10 mouse cellular contexts compared by ENCODE assay signal in genomic region chr8:84173861-84174260, GRCm38 (mm10). TPM values are rescaled to one million over a fixed set of nuclear protein-coding genes. Genes with fewer than 3 reads are reported as not detected.
DNase-seq lines count a peak whose midpoint lies in the region; ATAC-seq and TF ChIP-seq lines count a peak whose summit lies in the region.
"Had no signal": no experiment of that assay in that cellular context is flagged by ENCODE, and none has a peak within 500 bp of the region (broad histone marks: within the 10 kb centered on the region; RNA-seq: fewer than 3 reads in every experiment).

No protein-coding gene starts in this region.

- peak; percentile 37 for DNase-seq in 416B (ENCODE audit: low read depth)
- peak; percentile 45 for DNase-seq in T-cell, adult 2 months (ENCODE audit: low spot score)
- DNase-seq in neural tube, embryonic 10.5 days (ENCODE audit: extremely low spot score, low spot score), result no peak
- DNase-seq in layer of hippocampus, postnatal 25 days (ENCODE audit: extremely low spot score in 1 of 2, low spot score in 1 of 2), result no peak

- peak; percentile 66 for TF ChIP-seq CTCF in intestine, postnatal 0 days (IDR thresholded peaks at IDR 0.05; ENCODE audit: low read depth)

- peaks cover 14% of the 10 kb centered on the region; the same call in 1 of the 2 replicates for H3K36me3 ChIP-seq in intestine, postnatal 0 days (ENCODE audit: control insufficient read depth, insufficient read depth)
- peaks cover 17% of the 10 kb centered on the region for H3K36me3 ChIP-seq in intestine, embryonic 15.5 days

- WGBS in intestine, postnatal 0 days, result 87% methylated on average over 6 of the region's 6 CpGs
- WGBS in intestine, embryonic 15.5 days, result 92% methylated on average over 6 of the region's 6 CpGs

- ATAC-seq in intestine, postnatal 0 days, result no peak
- ATAC-seq in intestine, embryonic 15.5 days, result no peak
- peak; percentile 77 for ATAC-seq in inflammation-experienced regulatory T-cells, adult 6 months
- no peak for ATAC-seq in granulocyte monocyte progenitor cell, adult 5-6 weeks (replicated peaks; ENCODE audit: poor library complexity, severe bottlenecking)

- no peak overlapping the region for H3K4me2 ChIP-seq in intestine, postnatal 0 days (replicated peaks; ENCODE audit: low read depth)
- H3K4me2 ChIP-seq in intestine, embryonic 15.5 days (replicated peaks), result no peak overlapping the region

- no peaks in the 10 kb centered on the region for H3K27me3 ChIP-seq in intestine, postnatal 0 days (replicated peaks; ENCODE audit: control insufficient read depth, insufficient read depth, low read length)
- H3K27me3 ChIP-seq in intestine, embryonic 15.5 days (replicated peaks), result no peaks in the 10 kb centered on the region

- H3K4me3 ChIP-seq in intestine, postnatal 0 days (ENCODE audit: low read depth, low read length), result no peak overlapping the region
- H3K4me3 ChIP-seq in intestine, embryonic 15.5 days (replicated peaks), result no peak overlapping the region

- no peak overlapping the region for H3K9ac ChIP-seq in intestine, postnatal 0 days (ENCODE audit: low read depth, low read length)
- no peak overlapping the region for H3K9ac ChIP-seq in intestine, embryonic 15.5 days

- H3K4me1 ChIP-seq in intestine, postnatal 0 days (replicated peaks; ENCODE audit: control insufficient read depth, insufficient read depth, low read length), result no peaks in the 10 kb centered on the region
- H3K4me1 ChIP-seq in intestine, embryonic 15.5 days (replicated peaks), result 0 out of 2 replicates have a peak, but pooled peaks cover 9% of the 10 kb centered on the region

- H3K9me3 ChIP-seq in intestine, postnatal 0 days (ENCODE audit: control insufficient read depth), result no peaks in the 10 kb centered on the region
- H3K9me3 ChIP-seq in intestine, embryonic 15.5 days, result no peaks in the 10 kb centered on the region

- no peak overlapping the region for H3K27ac ChIP-seq in intestine, postnatal 0 days (ENCODE audit: low read depth, low read length)
- no peak overlapping the region for H3K27ac ChIP-seq in intestine, embryonic 15.5 days

RNA-seq across cellular contexts. Expression of gene Nanos3, which starts 11.2 kb away (rescaled TPM):
- 1.6 and 1.8 TPM in 2 replicates for polyA plus RNA-seq in intestine, postnatal 0 days (2015; fragmentation: Nextera tagmentation; extraction: Ambion mirVana)
- 2.5 and 2.9 TPM in 2 replicates for polyA plus RNA-seq in intestine, embryonic 15.5 days (2015; fragmentation: Nextera tagmentation; extraction: Ambion mirVana)
- polyA plus RNA-seq in inflammation-experienced regulatory T-cells, adult 6 months (2017; shearing (Covaris generic)), result not detected
- 3.5 and 9.6 TPM in 2 replicates for total RNA-seq in granulocyte monocyte progenitor cell, adult 5-6 weeks (2014; fragmentation: Nextera tagmentation)
- total RNA-seq in granulocyte monocyte progenitor cell, adult 5-6 weeks (2017), result not detected in 2 replicates
- 1 to 10 TPM; 2.6 to 3.0 TPM for total RNA-seq in layer of hippocampus, postnatal 25 days (2021)

RNA-seq across cellular contexts. Expression of gene 4930432K21Rik, which starts 26.0 kb away (rescaled TPM):
- polyA plus RNA-seq in intestine, postnatal 0 days (2015; fragmentation: Nextera tagmentation; extraction: Ambion mirVana), result 0.17 and 0.18 TPM in 2 replicates
- polyA plus RNA-seq in intestine, embryonic 15.5 days (2015; fragmentation: Nextera tagmentation; extraction: Ambion mirVana), result 0.65 and 0.93 TPM in 2 replicates
- polyA plus RNA-seq in inflammation-experienced regulatory T-cells, adult 6 months (2017; shearing (Covaris generic)), result 1 to 10 TPM in 2 of 3 experiments, not detected in 1; 1.5 to 1.6 TPM
- total RNA-seq in granulocyte monocyte progenitor cell, adult 5-6 weeks (2014; fragmentation: Nextera tagmentation), result 1.2 TPM in 1 of 2 replicates, not detected in the other
- 1.2 and 1.8 TPM in 2 replicates for total RNA-seq in granulocyte monocyte progenitor cell, adult 5-6 weeks (2017)
- 1 to 10 TPM; 1.4 to 2.1 TPM for total RNA-seq in layer of hippocampus, postnatal 25 days (2021)

RNA-seq across cellular contexts. Expression of gene Cc2d1a, which starts 26.1 kb away (rescaled TPM):
- 16.2 and 16.9 TPM in 2 replicates for polyA plus RNA-seq in intestine, postnatal 0 days (2015; fragmentation: Nextera tagmentation; extraction: Ambion mirVana)
- 20.7 and 21.7 TPM in 2 replicates for polyA plus RNA-seq in intestine, embryonic 15.5 days (2015; fragmentation: Nextera tagmentation; extraction: Ambion mirVana)
- polyA plus RNA-seq in inflammation-experienced regulatory T-cells, adult 6 months (2017; shearing (Covaris generic)), result 10 to 100 TPM; 13.9 to 24.2 (median 21.3) TPM
- total RNA-seq in granulocyte monocyte progenitor cell, adult 5-6 weeks (2014; fragmentation: Nextera tagmentation), result 11.8 and 13.5 TPM in 2 replicates
- 4.2 and 9.0 TPM in 2 replicates for total RNA-seq in granulocyte monocyte progenitor cell, adult 5-6 weeks (2017)
- 10 to 100 TPM; 52.6 to 54.0 TPM for total RNA-seq in layer of hippocampus, postnatal 25 days (2021)

RNA-seq across cellular contexts. Expression of gene Podnl1, which starts 48.1 kb away (rescaled TPM):
- polyA plus RNA-seq in intestine, postnatal 0 days (2015; fragmentation: Nextera tagmentation; extraction: Ambion mirVana), result 0.29 and 0.46 TPM in 2 replicates
- 0.33 and 0.62 TPM in 2 replicates for polyA plus RNA-seq in intestine, embryonic 15.5 days (2015; fragmentation: Nextera tagmentation; extraction: Ambion mirVana)
- 10 to 100 TPM in 1 of 3 experiments, 1 to 10 TPM in 2; 8.5 to 32.9 (median 8.7) TPM for polyA plus RNA-seq in inflammation-experienced regulatory T-cells, adult 6 months (2017; shearing (Covaris generic))
- total RNA-seq in granulocyte monocyte progenitor cell, adult 5-6 weeks (2014; fragmentation: Nextera tagmentation), result 0.41 TPM in 1 of 2 replicates, not detected in the other
- 0.26 TPM in 1 of 2 replicates, not detected in the other for total RNA-seq in granulocyte monocyte progenitor cell, adult 5-6 weeks (2017)
- total RNA-seq in layer of hippocampus, postnatal 25 days (2021), result not detected
- total RNA-seq: left cerebral cortex, postnatal 25 days had no signal
- polyA plus RNA-seq: embryonic facial prominence, embryonic 11.5 days had no signal

Comparison
In these comparisons a context has a peak if more than half of its experiments do, and no peak if none do; other contexts are left out.
1. DNase-seq: peak in 416B (single experiment) and T-cell, adult 2 months (single experiment); none in neural tube, embryonic 10.5 days (single experiment) and layer of hippocampus, postnatal 25 days (0 of 2).